Mouse (Mus musculus): Measurements from ENCODE around the gene Baiap2. TPM values are rescaled to one million over a fixed set of nuclear protein-coding genes. Genes with fewer than 3 reads are reported as not detected.
A peak's percentile ranks its signal among the peaks of the same experiment; 100 is the strongest.

Gene Baiap2
- polyA plus RNA-seq, 1 experiment from 2014 or later: 13.9 TPM

DNA sequence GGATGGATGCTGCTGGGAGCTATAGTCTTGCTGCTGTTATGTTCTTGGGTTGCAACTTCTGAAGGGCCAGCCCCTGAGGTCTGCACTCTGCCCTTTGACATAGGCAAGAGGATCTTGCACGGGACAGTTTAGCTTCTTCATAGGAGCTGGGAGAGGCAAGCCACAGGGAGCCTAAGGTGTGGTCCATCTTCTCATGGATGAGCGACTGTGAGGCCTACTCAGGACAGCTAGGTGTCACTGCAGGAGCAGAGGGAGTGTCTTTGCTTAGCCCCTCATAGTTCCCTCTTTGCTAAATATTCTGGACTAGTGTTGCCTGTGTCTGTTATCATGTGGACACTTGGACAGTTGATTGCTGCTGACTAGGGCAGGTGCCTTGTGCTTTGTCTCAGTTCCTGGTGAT lies 5.3 kb downstream of the Baiap2 start:
- no peak overlapping the region for H3K4me3 ChIP-seq (ENCODE audit: low read length)
- no peaks in the 10 kb centered on the region for H3K36me3 ChIP-seq (ENCODE audit: control insufficient read depth, insufficient read depth)
- no peak overlapping the region for H3K27ac ChIP-seq (ENCODE audit: low read length)
- H3K4me2 ChIP-seq (ENCODE audit: low read depth, low read length): no peak overlapping the region
- no peaks in the 10 kb centered on the region for H3K27me3 ChIP-seq (ENCODE audit: control insufficient read depth, insufficient read depth, low read length)
- H3K9me3 ChIP-seq (replicated peaks; ENCODE audit: control insufficient read depth, low read length): no peaks in the 10 kb centered on the region
- WGBS: 43% methylated on average over 2 of the region's 2 CpGs
- no peak overlapping the region for H3K9ac ChIP-seq (ENCODE audit: low read length)
- peaks cover 44% of the 10 kb centered on the region for H3K4me1 ChIP-seq (ENCODE audit: control insufficient read depth, insufficient read depth, low read length)
- ATAC-seq (replicated peaks; ENCODE audit: extremely low read depth, insufficient read depth, low FRiP score): no peak

DNA sequence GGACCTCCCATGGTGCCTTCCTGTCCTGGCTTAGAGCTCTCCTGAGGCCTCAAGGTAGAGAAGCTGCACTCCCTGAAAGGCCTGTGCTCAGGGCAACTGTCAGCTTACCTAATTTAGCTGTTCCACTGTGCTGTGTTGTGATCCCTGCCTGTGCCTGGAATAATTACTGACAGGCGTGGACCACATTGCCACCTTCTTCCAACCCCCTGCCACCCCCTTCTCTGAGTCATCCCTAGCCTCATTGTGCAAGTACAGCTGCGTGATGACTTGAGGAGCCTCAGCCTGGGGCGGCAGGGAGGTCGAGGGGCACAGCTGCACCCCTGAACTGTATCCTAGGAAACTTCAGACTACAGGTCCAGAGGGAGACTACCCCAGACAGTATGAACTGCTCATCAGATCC lies 5.7 kb downstream of the Baiap2 start:
- 59% methylated on average over 4 of the region's 4 CpGs for WGBS
- no peaks in the 10 kb centered on the region for H3K9me3 ChIP-seq (replicated peaks; ENCODE audit: control insufficient read depth, low read length)
- H3K9ac ChIP-seq (ENCODE audit: low read length): no peak overlapping the region
- H3K36me3 ChIP-seq (ENCODE audit: control insufficient read depth, insufficient read depth): no peaks in the 10 kb centered on the region
- H3K27me3 ChIP-seq (ENCODE audit: control insufficient read depth, insufficient read depth, low read length): no peaks in the 10 kb centered on the region
- H3K27ac ChIP-seq (ENCODE audit: low read length): peak overlapping the region; percentile 49; the same call in 1 of the 2 replicates
- H3K4me3 ChIP-seq (ENCODE audit: low read length): no peak overlapping the region
- ATAC-seq (replicated peaks; ENCODE audit: extremely low read depth, insufficient read depth, low FRiP score): no peak
- no peak overlapping the region for H3K4me2 ChIP-seq (ENCODE audit: low read depth, low read length)
- H3K4me1 ChIP-seq (ENCODE audit: control insufficient read depth, insufficient read depth, low read length): peaks cover 47% of the 10 kb centered on the region

DNA sequence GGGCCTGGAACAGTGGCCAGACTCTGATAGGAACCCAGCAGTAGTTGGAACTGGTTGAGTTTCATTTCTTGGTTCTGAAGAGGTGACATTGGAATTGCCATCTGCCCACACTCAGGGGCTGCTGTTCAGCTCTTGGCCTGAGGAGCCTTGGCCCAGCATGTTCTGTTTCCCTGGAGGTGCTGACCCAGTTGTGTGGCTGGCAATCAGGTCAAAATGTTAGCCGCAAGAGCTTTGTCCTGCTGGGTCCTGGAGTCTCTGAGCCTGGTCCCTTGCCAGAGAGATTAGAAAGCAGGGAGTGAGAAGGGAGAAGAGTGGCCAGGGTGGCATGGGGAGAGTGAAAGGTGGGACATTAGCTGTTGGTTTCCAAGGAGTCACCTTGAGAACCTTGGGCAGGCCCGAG lies 6.2 kb downstream of the Baiap2 start:
- H3K36me3 ChIP-seq (ENCODE audit: control insufficient read depth, insufficient read depth): no peaks in the 10 kb centered on the region
- WGBS: 48% methylated on average over 2 of the region's 2 CpGs
- peaks cover 48% of the 10 kb centered on the region for H3K4me1 ChIP-seq (ENCODE audit: control insufficient read depth, insufficient read depth, low read length)
- no peak overlapping the region for H3K4me3 ChIP-seq (ENCODE audit: low read length)
- H3K9me3 ChIP-seq (replicated peaks; ENCODE audit: control insufficient read depth, low read length): no peaks in the 10 kb centered on the region
- no peaks in the 10 kb centered on the region for H3K27me3 ChIP-seq (ENCODE audit: control insufficient read depth, insufficient read depth, low read length)
- H3K9ac ChIP-seq (ENCODE audit: low read length): no peak overlapping the region
- peak overlapping the region; percentile 49; the same call in 1 of the 2 replicates for H3K27ac ChIP-seq (ENCODE audit: low read length)
- no peak overlapping the region for H3K4me2 ChIP-seq (ENCODE audit: low read depth, low read length)
- no peak for ATAC-seq (replicated peaks; ENCODE audit: extremely low read depth, insufficient read depth, low FRiP score)

DNA sequence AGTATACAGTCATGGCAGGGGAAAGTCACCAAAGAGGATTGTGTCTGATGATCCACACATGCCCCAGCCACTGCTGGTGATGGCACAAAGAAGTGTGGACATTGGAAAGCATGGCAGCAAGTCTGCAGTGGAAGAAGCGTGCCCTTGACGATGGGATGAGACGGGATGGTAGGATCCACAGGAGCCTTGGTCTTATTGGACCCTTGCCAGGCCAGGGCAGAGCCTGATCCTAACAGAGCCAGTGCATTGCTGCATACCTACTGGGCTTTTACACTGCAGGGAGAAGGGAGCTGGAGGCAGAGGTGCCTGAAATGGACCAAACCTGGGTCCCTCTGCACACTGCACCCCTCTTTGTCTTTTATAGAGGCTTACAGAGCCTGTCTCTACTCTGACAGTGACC lies 8.0 kb downstream of the Baiap2 start:
- no peaks in the 10 kb centered on the region for H3K27me3 ChIP-seq (ENCODE audit: control insufficient read depth, insufficient read depth, low read length)
- no peak for ATAC-seq (replicated peaks; ENCODE audit: extremely low read depth, insufficient read depth, low FRiP score)
- no peak overlapping the region for H3K9ac ChIP-seq (ENCODE audit: low read length)
- H3K9me3 ChIP-seq (replicated peaks; ENCODE audit: control insufficient read depth, low read length): no peaks in the 10 kb centered on the region
- H3K4me3 ChIP-seq (ENCODE audit: low read length): no peak overlapping the region
- H3K27ac ChIP-seq (ENCODE audit: low read length): no peak overlapping the region
- no peaks in the 10 kb centered on the region for H3K36me3 ChIP-seq (ENCODE audit: control insufficient read depth, insufficient read depth)
- H3K4me1 ChIP-seq (ENCODE audit: control insufficient read depth, insufficient read depth, low read length): peaks cover 57% of the 10 kb centered on the region
- H3K4me2 ChIP-seq (ENCODE audit: low read depth, low read length): no peak overlapping the region
- WGBS: 89% methylated on average over 3 of the region's 3 CpGs

DNA sequence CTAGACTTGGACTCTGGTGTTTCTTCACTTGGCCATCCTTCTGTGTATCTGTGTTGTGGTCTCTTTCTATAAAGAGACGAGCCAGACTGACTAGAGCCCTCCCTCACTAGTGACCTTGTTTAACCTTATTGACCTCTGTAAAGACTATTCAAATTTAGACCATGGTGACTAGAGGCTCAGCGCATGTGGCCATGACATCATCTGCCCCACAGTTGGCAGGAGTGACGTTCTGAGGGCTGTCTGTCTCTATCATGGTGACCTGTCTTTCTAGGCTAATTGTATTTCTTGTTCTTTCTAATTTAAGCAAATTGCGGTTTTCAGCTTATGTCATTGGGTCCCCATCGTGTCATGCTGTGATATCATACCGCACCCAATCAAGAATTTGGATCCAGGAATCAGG lies 8.8 kb downstream of the Baiap2 start:
- H3K9me3 ChIP-seq (replicated peaks; ENCODE audit: control insufficient read depth, low read length): no peaks in the 10 kb centered on the region
- no peak overlapping the region for H3K4me2 ChIP-seq (ENCODE audit: low read depth, low read length)
- whole genome bisulfite sequencing: 85% methylated on average over 6 of the region's 6 CpGs
- H3K27me3 ChIP-seq (ENCODE audit: control insufficient read depth, insufficient read depth, low read length): no peaks in the 10 kb centered on the region
- no peak overlapping the region for H3K9ac ChIP-seq (ENCODE audit: low read length)
- no peak overlapping the region for H3K27ac ChIP-seq (ENCODE audit: low read length)
- peaks cover 62% of the 10 kb centered on the region for H3K4me1 ChIP-seq (ENCODE audit: control insufficient read depth, insufficient read depth, low read length)
- ATAC-seq (replicated peaks; ENCODE audit: extremely low read depth, insufficient read depth, low FRiP score): no peak
- H3K4me3 ChIP-seq (ENCODE audit: low read length): no peak overlapping the region
- no peaks in the 10 kb centered on the region for H3K36me3 ChIP-seq (ENCODE audit: control insufficient read depth, insufficient read depth)

DNA sequence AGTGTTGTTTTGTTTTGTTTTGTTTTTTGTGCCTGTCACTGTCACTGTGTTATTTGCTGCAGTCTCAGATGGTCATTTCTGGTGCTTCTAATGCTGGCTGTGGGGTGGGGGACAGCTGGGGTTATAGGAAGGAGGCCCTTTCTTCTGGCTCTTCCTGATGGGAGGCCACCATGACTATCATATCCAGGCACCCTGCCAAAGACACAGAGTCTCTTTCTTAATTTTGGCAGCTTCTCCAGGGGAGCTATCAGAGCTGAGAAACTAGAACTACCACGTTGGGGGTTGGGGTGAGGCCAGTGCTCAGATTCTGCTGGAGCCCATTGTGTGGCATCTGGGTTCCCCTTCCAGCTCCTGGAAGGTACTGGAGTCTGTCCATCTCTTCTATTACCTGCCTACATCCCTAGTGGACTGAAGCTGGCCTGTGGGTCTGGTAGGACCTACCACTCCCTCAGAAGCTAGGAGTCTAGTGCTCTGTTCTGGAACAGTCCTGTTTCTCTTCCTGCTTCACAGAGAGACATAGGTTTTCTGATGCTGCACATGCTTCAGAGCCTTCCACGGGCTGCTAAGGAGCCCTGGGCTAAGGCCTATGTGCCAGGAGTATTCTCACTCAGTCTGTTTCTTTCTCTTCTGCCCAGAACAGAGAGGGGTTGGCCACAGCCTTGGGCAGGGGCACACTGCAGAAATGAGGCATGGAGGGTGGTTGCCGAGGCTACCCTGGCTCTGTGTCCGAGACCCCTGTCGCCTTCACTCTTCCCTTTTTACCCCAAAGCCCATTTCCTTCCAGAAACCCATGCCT lies 10.1 kb downstream of the Baiap2 start:
- Histone ChIP-seq H3K4me2 (ENCODE audit: low read depth, low read length) (peak overlapping the region; percentile 1; the same call in 1 of the 2 replicates), H3K9ac (ENCODE audit: low read length) (peak overlapping the region; percentile 28; the same call in 1 of the 2 replicates), H3K4me3 (ENCODE audit: low read length) (no peak overlapping the region), H3K36me3 (ENCODE audit: control insufficient read depth, insufficient read depth) (no peaks in the 10 kb centered on the region), H3K4me1 (ENCODE audit: control insufficient read depth, insufficient read depth, low read length) (peaks cover 62% of the 10 kb centered on the region), H3K27me3 (ENCODE audit: control insufficient read depth, insufficient read depth, low read length) (no peaks in the 10 kb centered on the region), H3K27ac (ENCODE audit: low read length) (peak overlapping the region; percentile 60), H3K9me3 (replicated peaks; ENCODE audit: control insufficient read depth, low read length) (no peaks in the 10 kb centered on the region)
- WGBS: 49% methylated on average over 5 of the region's 5 CpGs
- peak; percentile 38; the same call in 1 of the 2 replicates for ATAC-seq (replicated peaks; ENCODE audit: extremely low read depth, insufficient read depth, low FRiP score)

DNA sequence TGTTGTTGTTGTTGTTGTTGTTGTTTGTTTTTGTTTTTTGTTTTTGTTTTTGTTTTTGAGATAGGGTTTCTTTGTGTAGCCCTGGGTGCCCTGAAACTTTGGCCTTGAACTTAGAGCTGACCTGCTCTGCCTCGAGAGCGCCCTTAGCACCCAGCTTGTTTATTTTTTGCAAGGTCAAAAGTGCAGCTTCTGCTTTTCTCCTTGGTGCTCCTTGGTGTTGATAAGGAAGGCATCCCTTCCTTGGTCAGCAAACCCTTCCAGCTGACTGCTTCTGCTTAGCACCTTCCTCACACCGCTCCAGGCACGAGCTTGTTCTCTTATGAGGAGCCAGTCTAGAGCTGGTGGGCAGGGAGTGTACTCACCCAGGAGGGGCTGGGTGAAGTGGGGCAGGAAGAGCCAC lies 11.7 kb downstream of the Baiap2 start:
- Histone ChIP-seq H3K4me1 (ENCODE audit: control insufficient read depth, insufficient read depth, low read length) (peaks cover 49% of the 10 kb centered on the region), H3K27ac (ENCODE audit: low read length) (no peak overlapping the region)
- 50% methylated on average over 4 of the region's 4 CpGs for WGBS

DNA sequence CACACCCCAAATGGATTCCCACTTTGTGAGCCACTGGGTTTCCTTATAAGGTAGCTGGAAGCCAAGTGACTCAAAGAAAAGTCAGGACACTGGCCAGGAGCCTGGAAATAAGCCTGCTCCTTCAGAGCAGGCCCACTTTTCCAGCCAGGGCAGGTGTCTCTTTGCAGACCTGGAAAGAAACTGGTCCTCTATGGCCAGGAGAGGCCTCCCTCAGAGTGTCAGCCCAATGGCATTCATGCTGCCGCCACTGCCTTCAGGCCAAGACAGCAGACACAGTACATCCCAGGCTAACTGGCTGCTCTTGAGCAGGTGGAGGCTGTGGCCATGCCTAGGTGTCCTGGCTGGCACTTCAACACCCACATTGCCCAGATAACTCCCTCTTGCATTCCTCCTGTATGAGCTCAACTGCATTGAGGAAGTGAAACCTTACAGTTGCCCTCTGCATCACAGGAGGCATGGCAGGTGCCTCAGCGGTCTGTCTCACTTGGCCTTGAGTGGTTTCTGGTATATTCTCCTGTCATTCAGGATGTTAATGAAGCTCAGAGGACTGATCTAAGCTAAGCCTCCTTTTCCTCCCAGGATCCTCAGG lies 12.3 kb downstream of the Baiap2 start:
- ATAC-seq (replicated peaks; ENCODE audit: extremely low read depth, insufficient read depth, low FRiP score): no peak
- 27% methylated on average over 2 of the region's 2 CpGs for WGBS
- no peak overlapping the region for H3K4me3 ChIP-seq (ENCODE audit: low read length)
- no peaks in the 10 kb centered on the region for H3K36me3 ChIP-seq (ENCODE audit: control insufficient read depth, insufficient read depth)
- peak overlapping the region; percentile 48 for H3K27ac ChIP-seq (ENCODE audit: low read length)
- no peaks in the 10 kb centered on the region for H3K27me3 ChIP-seq (ENCODE audit: control insufficient read depth, insufficient read depth, low read length)
- no peaks in the 10 kb centered on the region for H3K9me3 ChIP-seq (replicated peaks; ENCODE audit: control insufficient read depth, low read length)
- H3K4me1 ChIP-seq (ENCODE audit: control insufficient read depth, insufficient read depth, low read length): peaks cover 46% of the 10 kb centered on the region
- no peak overlapping the region for H3K4me2 ChIP-seq (ENCODE audit: low read depth, low read length)
- no peak overlapping the region for H3K9ac ChIP-seq (ENCODE audit: low read length)

More for the DNA sequence above, 11.7 kb downstream of the Baiap2 start:
- H3K36me3 ChIP-seq (ENCODE audit: control insufficient read depth, insufficient read depth): no peaks in the 10 kb centered on the region
- ATAC-seq (replicated peaks; ENCODE audit: extremely low read depth, insufficient read depth, low FRiP score): no peak
- no peaks in the 10 kb centered on the region for H3K27me3 ChIP-seq (ENCODE audit: control insufficient read depth, insufficient read depth, low read length)
- H3K9me3 ChIP-seq (replicated peaks; ENCODE audit: control insufficient read depth, low read length): no peaks in the 10 kb centered on the region
- no peak overlapping the region for H3K4me2 ChIP-seq (ENCODE audit: low read depth, low read length)
- no peak overlapping the region for H3K9ac ChIP-seq (ENCODE audit: low read length)
- H3K4me3 ChIP-seq (ENCODE audit: low read length): no peak overlapping the region

DNA sequence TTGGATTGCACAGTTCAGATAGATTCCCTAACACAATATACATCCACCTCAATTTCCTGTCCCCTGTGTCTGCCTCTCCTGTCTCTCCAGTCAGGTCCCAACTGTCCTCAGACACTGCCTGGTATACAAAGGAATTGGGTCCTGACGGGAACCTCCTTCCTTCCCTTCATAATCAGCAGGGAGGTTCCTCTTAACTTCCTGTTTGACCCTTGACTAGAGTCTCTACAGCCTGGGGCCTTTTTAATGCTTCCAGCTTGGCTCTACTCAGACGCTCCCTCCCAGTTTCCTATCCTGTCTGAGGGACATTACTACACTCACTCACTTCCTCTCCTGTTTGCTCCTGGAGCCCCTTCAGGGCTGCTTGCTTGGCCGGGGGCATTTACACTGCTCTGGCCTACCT lies 12.9 kb downstream of the Baiap2 start:
- no peak overlapping the region for H3K9ac ChIP-seq (ENCODE audit: low read length)
- H3K27me3 ChIP-seq (ENCODE audit: control insufficient read depth, insufficient read depth, low read length): no peaks in the 10 kb centered on the region
- WGBS: 46% methylated on average over 3 of the region's 3 CpGs
- peak; percentile 37; the same call in 1 of the 2 replicates for ATAC-seq (replicated peaks; ENCODE audit: extremely low read depth, insufficient read depth, low FRiP score)
- H3K9me3 ChIP-seq (replicated peaks; ENCODE audit: control insufficient read depth, low read length): no peaks in the 10 kb centered on the region
- H3K27ac ChIP-seq (ENCODE audit: low read length): peak overlapping the region; percentile 56
- H3K4me3 ChIP-seq (ENCODE audit: low read length): no peak overlapping the region
- no peaks in the 10 kb centered on the region for H3K36me3 ChIP-seq (ENCODE audit: control insufficient read depth, insufficient read depth)
- H3K4me1 ChIP-seq (ENCODE audit: control insufficient read depth, insufficient read depth, low read length): peaks cover 46% of the 10 kb centered on the region
- H3K4me2 ChIP-seq (ENCODE audit: low read depth, low read length): no peak overlapping the region

Measured in heart, embryonic 16.5 days (tissue).